Mouse (Mus musculus): ENCODE data around the gene Wap. TPM values are rescaled to one million over a fixed set of nuclear protein-coding genes. Genes with fewer than 3 reads are reported as not detected.
"Not testable (repeated sequence)": the region's sequence is repeated elsewhere in the genome, so short reads cannot be mapped to it uniquely, and the experiment has no call there.

Wap gene
- not detected for total RNA-seq (2021)
- long read RNA-seq, result 0 reads

- no peak for DNase-seq (ENCODE audit: low spot score in 2 of 2)
These were observed at the start of gene Wap for GRCm38 (mm10) chr11:6638537-6638936. Wap (minus strand) TSS chr11:6638637.

DNA sequence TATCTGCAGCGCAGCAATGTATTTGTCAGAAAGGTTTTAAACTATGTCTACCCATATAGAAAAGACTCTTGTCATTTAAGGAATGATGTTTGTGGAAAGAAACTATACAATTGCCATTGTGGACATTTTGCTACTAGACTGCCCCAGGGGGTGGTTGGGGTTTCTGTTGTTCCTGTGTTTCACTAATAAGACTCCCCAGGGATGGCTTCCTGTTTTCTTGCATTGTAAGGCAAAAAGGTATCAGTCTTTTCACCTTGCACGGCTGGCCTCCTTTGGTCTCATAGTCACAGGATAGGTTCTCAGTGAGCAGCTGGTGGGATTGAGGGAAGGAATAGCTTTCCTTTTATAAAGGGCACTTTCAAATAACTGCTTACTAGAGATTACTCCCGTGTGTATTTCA is 46.3 kb upstream of the Wap start:
- DNase-seq (ENCODE audit: low spot score in 2 of 2), result no peak

DNA sequence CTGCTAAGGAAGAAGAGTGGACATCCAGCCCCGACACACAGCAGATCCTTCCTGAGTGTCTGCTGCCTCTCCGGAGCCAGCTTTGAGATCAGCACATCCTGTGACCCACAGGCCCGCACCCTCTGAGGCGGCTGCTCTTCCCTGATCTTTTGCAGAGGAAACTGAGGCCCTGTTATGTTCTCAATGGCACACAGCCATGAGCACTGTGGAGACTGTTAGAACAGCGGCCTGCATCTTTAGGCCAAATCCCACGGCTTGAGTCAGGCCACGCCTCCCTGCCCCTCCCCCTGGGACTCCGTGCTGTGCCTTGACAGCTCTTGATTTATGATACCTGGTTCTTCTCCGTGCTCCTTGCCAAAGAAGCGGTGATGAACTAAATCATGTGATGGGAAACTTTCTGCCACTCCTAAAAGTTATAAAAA is 42.0 kb upstream of the Wap start:
- no peak for DNase-seq (ENCODE audit: low spot score in 2 of 2)

- no peak for DNase-seq (ENCODE audit: low spot score in 2 of 2)
These were observed 41.4 kb upstream of the Wap start for GRCm38 (mm10) chr11:6679694-6680396.

DNA sequence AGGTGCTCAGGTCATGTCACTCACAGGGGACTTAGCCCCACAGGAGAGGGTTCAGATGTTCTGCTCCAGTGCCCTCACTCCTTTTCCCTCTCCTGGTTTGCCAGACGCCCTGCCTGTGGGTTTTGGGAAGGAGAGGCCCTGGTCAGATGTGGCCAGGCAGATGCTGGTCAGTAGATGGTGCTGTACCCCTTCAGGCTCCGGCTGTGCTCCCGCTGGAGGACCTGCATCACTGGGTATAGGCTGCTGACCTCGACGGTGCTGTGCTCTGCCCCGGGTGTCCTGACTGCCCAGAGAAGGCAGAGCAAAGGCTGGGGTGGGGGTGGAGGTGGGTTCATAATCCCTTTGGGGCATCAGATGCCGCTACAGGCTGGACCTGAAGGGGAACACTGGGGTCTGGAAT is 39.1 kb upstream of the Wap start:
- peak in 1 of 2 experiments; percentile 33 for DNase-seq (ENCODE audit: low spot score in 2 of 2)

DNA sequence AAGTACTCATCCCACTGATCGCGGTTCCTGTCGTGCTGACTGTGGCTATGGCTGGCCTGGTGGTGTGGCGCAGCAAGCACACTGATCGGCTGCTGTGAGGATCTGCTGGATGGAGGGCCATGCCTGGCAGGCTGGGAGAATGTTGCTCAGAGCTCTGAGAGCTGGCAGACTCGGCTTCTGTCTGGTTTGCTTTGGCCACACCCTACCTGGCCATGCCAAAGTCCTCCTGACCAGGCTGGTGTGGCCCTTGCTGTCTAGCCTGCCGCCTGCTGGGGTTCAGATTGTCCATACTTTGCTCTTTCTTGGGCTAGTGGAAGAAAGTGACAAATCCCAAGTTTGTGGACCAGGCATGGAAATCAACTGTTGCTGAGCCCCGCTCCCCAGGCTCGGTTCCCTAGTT is 38.2 kb upstream of the Wap start:
- DNase-seq (ENCODE audit: low spot score in 2 of 2), result no peak

DNA sequence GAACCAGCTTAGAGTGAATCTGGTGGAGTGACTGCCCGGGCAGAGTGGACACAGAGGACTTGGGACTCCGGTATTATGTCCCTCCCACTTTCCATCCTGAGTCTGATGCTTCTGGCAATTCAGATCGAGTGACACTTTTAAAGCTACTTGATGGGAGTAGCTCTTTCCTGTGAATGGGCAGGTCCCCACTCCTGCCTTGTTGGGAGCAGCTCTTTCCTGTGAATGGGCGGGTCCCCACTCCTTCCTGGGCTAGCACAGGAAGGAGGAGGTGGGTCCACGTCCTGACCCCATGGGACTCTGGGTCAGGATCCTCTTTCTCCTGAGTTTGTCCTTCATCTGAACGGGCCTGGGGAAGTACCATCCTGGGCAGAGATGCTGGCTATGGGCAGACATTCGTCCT is 37.0 kb upstream of the Wap start:
- DNase-seq (ENCODE audit: low spot score in 2 of 2), result no peak

DNA sequence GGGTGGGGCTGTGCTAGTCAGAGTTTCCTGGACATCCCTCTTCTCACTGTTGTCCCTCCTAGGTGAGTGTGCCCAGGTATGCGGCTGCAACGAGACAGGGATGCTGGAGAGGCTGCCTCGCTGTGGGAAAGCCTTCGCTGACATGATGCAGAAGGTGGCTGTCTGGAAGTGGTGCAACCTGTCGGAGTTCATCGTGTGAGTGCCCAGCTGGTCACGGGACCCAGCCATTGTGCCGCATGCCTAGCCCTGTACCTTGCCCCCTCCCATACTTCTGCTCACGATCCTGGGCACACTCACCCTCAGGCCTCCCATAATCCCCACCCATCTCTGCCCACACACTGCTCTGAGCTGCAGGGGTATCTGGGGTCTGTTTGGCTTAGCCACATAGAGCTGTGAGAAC is 36.3 kb upstream of the Wap start:
- DNase-seq (ENCODE audit: low spot score in 2 of 2), result no peak

GRCm38 (mm10) chr11:6670826-6671225 is 32.4 kb upstream of the Wap start:
- no peak for DNase-seq (ENCODE audit: low spot score in 2 of 2)

GRCm38 (mm10) chr11:6670044-6670443 is 31.6 kb upstream of the Wap start:
- DNase-seq (ENCODE audit: low spot score in 2 of 2), result no peak

DNA sequence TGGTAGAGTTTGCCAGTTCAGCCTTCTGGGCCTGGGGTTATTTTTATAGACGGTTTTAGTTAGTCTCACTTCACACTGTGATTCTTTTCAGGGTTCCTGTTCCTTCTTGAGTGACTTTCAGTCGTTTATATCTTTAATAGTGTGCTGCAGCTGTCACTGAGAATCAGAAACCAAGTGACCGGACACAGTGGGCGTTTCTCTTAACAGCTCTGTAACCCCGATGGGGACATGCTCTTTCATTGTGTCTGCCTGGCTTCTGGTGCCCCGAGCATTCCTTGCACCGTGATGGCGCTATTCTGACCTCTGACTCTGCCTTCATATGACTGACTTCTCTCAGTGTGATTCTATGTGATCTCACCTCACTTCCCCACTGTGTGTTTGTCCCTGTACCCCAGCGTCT is 30.6 kb upstream of the Wap start:
- DNase-seq (ENCODE audit: low spot score in 2 of 2), result no peak

DNA sequence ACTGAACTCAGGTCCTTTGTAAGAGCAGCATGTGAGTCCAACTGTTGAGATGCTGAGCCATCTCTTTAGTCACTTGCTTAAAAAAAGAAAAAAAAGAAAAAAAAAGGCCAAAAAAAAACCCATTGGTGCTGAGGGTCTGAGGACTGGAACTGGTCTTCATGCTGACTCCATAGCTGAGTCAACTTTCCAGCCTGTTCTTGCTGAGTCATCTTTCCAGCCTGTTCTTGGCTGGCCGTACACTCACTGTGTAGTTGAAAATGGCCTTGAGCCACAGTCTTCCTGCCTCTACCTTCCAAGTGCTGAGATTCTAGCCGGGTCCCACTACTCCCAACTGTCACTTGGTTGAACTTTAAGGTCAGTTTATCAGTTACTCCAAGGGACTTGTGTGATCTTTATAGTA is 28.2 kb upstream of the Wap start:
- DNase-seq (ENCODE audit: low spot score in 2 of 2), result no peak

DNA sequence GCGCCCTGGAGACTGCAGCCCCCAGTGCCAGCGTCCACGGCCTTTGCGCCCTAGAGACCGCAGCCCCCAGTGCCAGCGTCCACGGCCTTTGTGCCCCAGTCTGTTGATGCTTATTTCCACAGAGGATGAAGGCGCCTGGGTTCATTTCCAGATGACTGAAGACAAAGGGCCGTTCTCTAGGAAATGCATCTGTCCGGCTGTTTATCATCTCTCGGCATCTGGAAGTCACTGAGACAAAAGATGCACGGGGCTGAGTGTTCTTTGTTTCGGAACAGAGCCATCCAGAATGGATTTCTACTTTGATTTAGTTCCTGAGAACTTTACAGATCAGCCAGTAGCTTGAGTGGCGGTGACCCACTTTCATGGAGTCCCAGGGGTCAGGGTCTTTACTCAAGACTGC is 22.8 kb upstream of the Wap start:
- DNase-seq (ENCODE audit: low spot score in 2 of 2), result no peak

GRCm38 (mm10) chr11:6658271-6658670 is 19.8 kb upstream of the Wap start, which contains the start of gene Ramp3:
Ramp3 (plus strand) TSS chr11:6658521.
- DNase-seq (ENCODE audit: low spot score in 2 of 2), result peak in 1 of 2 experiments; percentile 22

DNA sequence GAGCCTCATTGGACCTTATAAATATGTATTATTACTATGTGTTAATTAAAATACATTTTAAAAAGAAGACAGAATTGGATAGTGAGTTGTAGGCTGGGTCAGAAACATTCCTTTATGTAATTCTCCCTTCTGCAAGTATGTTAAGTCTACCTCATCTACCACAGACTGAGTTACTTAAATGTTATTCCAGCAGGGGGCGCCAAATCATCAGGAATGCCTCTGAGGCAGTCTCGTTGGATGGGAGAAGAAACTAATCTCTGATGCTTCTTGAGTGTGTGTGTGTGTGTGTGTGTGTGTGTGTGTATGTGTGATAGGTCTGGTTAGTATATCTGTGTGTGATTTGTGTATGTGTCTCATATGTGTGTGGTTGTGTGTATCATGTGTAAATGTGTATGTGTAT is 16.5 kb upstream of the Wap start:
- peak; percentile 89 to 91 for DNase-seq (ENCODE audit: low spot score in 2 of 2)

DNA sequence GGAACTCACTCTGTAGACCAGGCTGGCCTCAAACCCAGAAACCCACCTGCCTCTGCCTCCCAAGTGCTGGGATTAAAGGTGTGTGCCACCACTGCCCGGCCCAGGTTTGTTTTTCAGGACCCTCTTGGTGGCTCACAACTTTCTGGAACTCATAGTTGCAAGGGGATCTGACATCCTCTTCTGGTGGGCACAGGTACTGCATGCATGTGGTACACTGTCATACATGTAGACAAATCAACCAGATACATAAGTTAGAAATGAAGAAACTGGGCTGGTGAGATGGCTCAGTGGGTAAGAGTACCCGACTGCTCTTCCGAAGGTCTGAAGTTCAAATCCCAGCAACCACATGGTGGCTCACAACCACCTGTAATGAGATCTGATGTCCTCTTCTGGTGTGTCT is 14.5 kb upstream of the Wap start:
- not testable (repeated sequence) for DNase-seq (ENCODE audit: low spot score in 2 of 2)

GRCm38 (mm10) chr11:6650519-6650918 is 12.1 kb upstream of the Wap start:
- no peak for DNase-seq (ENCODE audit: low spot score in 2 of 2)

GRCm38 (mm10) chr11:6647831-6648724 is 9.6 kb upstream of the Wap start:
- no peak for DNase-seq (ENCODE audit: low spot score in 2 of 2)

DNA sequence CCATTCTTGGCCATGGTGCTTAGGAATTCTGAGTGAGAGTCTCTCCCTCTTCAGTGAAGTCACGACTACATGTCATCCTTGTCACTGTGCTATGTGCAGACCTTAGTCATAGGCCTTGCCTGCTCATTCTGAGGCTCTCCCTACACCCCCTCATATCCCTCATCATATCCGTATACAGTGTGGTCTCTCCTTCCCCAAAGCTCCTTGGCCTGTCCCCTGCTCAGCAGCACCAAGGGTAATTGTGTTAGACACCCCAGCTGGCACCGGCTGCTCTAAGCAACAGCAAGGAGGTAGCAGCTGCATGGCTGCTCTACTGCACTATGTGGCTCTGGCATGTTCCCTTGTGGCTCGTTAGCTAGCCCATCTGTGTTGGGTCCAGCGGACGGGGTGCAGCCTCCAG is 6.1 kb upstream of the Wap start:
- DNase-seq (ENCODE audit: low spot score in 2 of 2), result no peak

GRCm38 (mm10) chr11:6639072-6639471 is 635 bp upstream of the Wap start:
- no peak for DNase-seq (ENCODE audit: low spot score in 2 of 2)

DNA sequence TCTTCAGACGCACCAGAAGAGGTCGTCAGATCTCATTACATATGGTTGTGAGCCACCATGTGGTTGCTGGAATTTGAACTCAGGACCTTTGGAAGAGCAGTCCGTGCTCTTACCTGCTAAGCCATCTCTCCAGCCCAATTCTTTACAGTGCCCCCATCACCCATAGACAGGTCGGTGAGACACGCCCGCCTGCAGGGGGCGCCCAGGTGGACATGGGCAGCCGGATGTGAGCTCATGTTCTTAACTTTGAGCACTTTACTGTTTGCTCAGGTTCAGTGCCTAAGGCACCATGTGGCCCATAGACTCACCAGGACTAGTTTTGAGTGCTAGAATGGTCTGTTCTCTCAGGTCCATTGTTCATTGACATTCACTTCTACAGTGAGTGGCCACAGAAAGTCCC is 2.3 kb downstream of the Wap start:
- DNase-seq (ENCODE audit: low spot score in 2 of 2), result no peak

DNA sequence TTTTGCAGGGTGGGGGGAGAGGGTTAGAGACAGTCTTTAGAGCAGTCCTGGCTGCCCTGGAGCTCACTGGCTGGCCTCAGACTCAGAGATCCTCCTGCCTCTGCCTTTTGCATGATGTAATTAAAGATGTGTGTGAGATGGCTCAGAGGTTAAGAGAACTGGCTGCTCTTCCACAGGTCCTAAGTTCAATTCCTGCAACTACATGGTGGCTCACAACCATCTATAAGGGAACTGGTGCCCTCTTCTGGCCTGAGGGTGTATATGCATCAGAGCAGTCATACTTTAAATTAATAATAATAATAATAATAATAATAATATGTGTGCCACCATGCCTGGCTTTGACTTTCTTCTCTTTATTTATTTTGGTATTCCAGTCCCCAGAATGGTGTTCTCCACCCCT is 8.8 kb downstream of the Wap start:
- no peak for DNase-seq (ENCODE audit: low spot score in 2 of 2)

- DNase-seq (ENCODE audit: low spot score in 2 of 2), result peak; percentile 38 to 54
These were observed 9.9 kb downstream of the Wap start for GRCm38 (mm10) chr11:6628568-6628967.
